Mouse (Mus musculus): Measurements from ENCODE around the gene Ifitm7. TPM values are rescaled to one million over a fixed set of nuclear protein-coding genes. Genes with fewer than 3 reads are reported as not detected.

Ifitm7 gene
- total and polyA plus RNA-seq, 2 experiments from 2014 or later: 0.60 to 0.91 TPM

GRCm38 (mm10) chr16:13944752-13945151 is 41.9 kb downstream of the Ifitm7 start:
- Histone ChIP-seq H3K9ac (replicated peaks; ENCODE audit: low read length, poor library complexity, severe bottlenecking) (no peak overlapping the region), H3K4me1 (ENCODE audit: insufficient read depth, low read length) (0 out of 2 replicates have a peak, but pooled peaks cover 5% of the 10 kb centered on the region), H3K9me3 (ENCODE audit: low read length) (no peaks in the 10 kb centered on the region), H3K27me3 (ENCODE audit: insufficient read depth, low read length) (no peaks in the 10 kb centered on the region), H3K4me3 (ENCODE audit: low read depth, low read length) (no peak overlapping the region), H3K36me3 (ENCODE audit: insufficient read depth, low read length) (peaks cover 6% of the 10 kb centered on the region; the same call in 1 of the 2 replicates), H3K27ac (ENCODE audit: low read depth, low read length) (no peak overlapping the region), H3K4me2 (ENCODE audit: low read depth, low read length, poor library complexity, severe bottlenecking) (no peak overlapping the region)
- no peak for TF ChIP-seq CTCF (IDR thresholded peaks at IDR 0.05)
- DNase-seq (ENCODE audit: low spot score) (no peak), ATAC-seq (ENCODE audit: low FRiP score) (no peak)
- WGBS: 90% methylated on average over 5 of the region's 5 CpGs

GRCm38 (mm10) chr16:13944178-13944577 is 42.5 kb downstream of the Ifitm7 start:
- no peak overlapping the region for H3K27ac ChIP-seq (ENCODE audit: low read depth, low read length)
- no peaks in the 10 kb centered on the region for H3K27me3 ChIP-seq (ENCODE audit: insufficient read depth, low read length)
- 77% methylated on average over 4 of the region's 4 CpGs for WGBS
- DNase-seq (ENCODE audit: low spot score): no peak
- peaks cover 6% of the 10 kb centered on the region; the same call in 1 of the 2 replicates for H3K36me3 ChIP-seq (ENCODE audit: insufficient read depth, low read length)
- H3K4me2 ChIP-seq (ENCODE audit: low read depth, low read length, poor library complexity, severe bottlenecking): no peak overlapping the region
- ATAC-seq (ENCODE audit: low FRiP score): no peak
- 0 out of 2 replicates have a peak, but pooled peaks cover 5% of the 10 kb centered on the region for H3K4me1 ChIP-seq (ENCODE audit: insufficient read depth, low read length)
- H3K4me3 ChIP-seq (ENCODE audit: low read depth, low read length): no peak overlapping the region
- H3K9me3 ChIP-seq (ENCODE audit: low read length): no peaks in the 10 kb centered on the region
- TF ChIP-seq CTCF (IDR thresholded peaks at IDR 0.05): no peak
- H3K9ac ChIP-seq (replicated peaks; ENCODE audit: low read length, poor library complexity, severe bottlenecking): no peak overlapping the region

GRCm38 (mm10) chr16:13940847-13941395 is 45.8 kb downstream of the Ifitm7 start:
- Histone ChIP-seq H3K4me1 (ENCODE audit: insufficient read depth, low read length) (0 out of 2 replicates have a peak, but pooled peaks cover 5% of the 10 kb centered on the region), H3K4me2 (ENCODE audit: low read depth, low read length, poor library complexity, severe bottlenecking) (peak overlapping the region; percentile 95), H3K4me3 (ENCODE audit: low read depth, low read length) (peak overlapping the region; percentile 79), H3K9me3 (ENCODE audit: low read length) (no peaks in the 10 kb centered on the region), H3K27me3 (ENCODE audit: insufficient read depth, low read length) (no peaks in the 10 kb centered on the region), H3K9ac (replicated peaks; ENCODE audit: low read length, poor library complexity, severe bottlenecking) (peak overlapping the region; percentile 74), H3K36me3 (ENCODE audit: insufficient read depth, low read length) (no peaks in the 10 kb centered on the region), H3K27ac (ENCODE audit: low read depth, low read length) (peak overlapping the region; percentile 77)
- DNase-seq (ENCODE audit: low spot score) (no peak), ATAC-seq (ENCODE audit: low FRiP score) (peak; percentile 87)
- TF ChIP-seq CTCF (IDR thresholded peaks at IDR 0.05): no peak
- WGBS: 3% methylated on average over 34 of the region's 34 CpGs

DNA sequence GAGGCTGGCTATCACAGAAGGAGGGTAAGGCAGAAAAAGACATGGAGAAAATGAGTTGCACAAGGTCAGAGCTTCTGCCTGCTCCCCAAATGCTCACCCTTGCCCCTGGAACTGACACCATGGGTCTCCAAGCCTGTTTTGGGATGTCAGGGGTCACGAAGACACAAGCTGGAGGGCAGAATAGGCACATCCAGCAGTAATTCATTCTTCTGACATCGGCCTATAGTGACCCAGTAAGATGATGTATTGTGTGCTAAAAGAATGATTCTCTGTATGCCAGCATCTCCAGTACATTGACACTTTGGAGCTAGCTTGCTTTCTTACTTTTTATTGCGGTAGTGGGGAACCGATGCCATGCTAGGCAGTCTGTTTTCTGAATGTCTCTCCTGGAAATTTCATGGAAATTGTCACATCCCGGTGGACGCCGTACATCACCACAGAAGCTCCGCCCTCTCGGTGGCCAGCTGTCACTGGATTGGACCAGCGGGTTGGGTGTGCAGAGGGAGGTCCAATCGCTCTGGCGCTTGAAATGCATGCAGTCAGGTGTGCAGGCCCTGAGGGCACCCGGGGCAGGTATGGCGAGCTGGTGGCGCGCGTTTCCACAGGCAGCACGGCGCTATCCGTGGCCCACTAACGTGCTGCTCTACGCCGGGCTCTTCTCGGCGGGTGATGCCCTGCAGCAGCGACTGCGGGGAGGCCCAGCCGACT is 46.4 kb downstream of the Ifitm7 start:
- peak overlapping the region; percentile 77 for H3K27ac ChIP-seq (ENCODE audit: low read depth, low read length)
- 4% methylated on average over 28 of the region's 28 CpGs for WGBS

More for the DNA sequence above, 46.4 kb downstream of the Ifitm7 start:
- DNase-seq (ENCODE audit: low spot score) (peak; percentile 89), ATAC-seq (ENCODE audit: low FRiP score) (peak; percentile 99)
- Histone ChIP-seq H3K4me1 (ENCODE audit: insufficient read depth, low read length) (0 out of 2 replicates have a peak, but pooled peaks cover 5% of the 10 kb centered on the region), H3K36me3 (ENCODE audit: insufficient read depth, low read length) (no peaks in the 10 kb centered on the region), H3K9ac (replicated peaks; ENCODE audit: low read length, poor library complexity, severe bottlenecking) (peak overlapping the region; percentile 74), H3K9me3 (ENCODE audit: low read length) (no peaks in the 10 kb centered on the region), H3K4me3 (ENCODE audit: low read depth, low read length) (peak overlapping the region; percentile 79), H3K27me3 (ENCODE audit: insufficient read depth, low read length) (no peaks in the 10 kb centered on the region), H3K4me2 (ENCODE audit: low read depth, low read length, poor library complexity, severe bottlenecking) (peak overlapping the region; percentile 95)
- TF ChIP-seq CTCF (IDR thresholded peaks at IDR 0.05): no peak

Other genes starting within 250 kb of the Ifitm7 start
- 77.5 and 85.5 TPM in 2 replicates for gene Rrn3, start 206.2 kb downstream of the Ifitm7 start, total RNA-seq (2014; rRNA removed)
- 74.6 and 80.8 TPM in 2 replicates for gene Rrn3, start 206.2 kb downstream of the Ifitm7 start, polyA plus RNA-seq (2015; fragmentation: Nextera tagmentation; extraction: Ambion mirVana)
- 148 and 162 TPM in 2 replicates for gene Ntan1, start 168.0 kb downstream of the Ifitm7 start, total RNA-seq (2014; rRNA removed)
- gene Ntan1, start 168.0 kb downstream of the Ifitm7 start, polyA plus RNA-seq (2015; fragmentation: Nextera tagmentation; extraction: Ambion mirVana): 224 and 237 TPM in 2 replicates
- gene Pdxdc1, start 83.8 kb downstream of the Ifitm7 start, total RNA-seq (2014; rRNA removed): 77.1 and 86.5 TPM in 2 replicates
- 59.6 and 65.8 TPM in 2 replicates for gene Pdxdc1, start 83.8 kb downstream of the Ifitm7 start, polyA plus RNA-seq (2015; fragmentation: Nextera tagmentation; extraction: Ambion mirVana)
- gene Mpv17l, start 83.7 kb downstream of the Ifitm7 start, total RNA-seq (2014; rRNA removed): 53.9 and 58.3 TPM in 2 replicates
- gene Mpv17l, start 83.7 kb downstream of the Ifitm7 start, polyA plus RNA-seq (2015; fragmentation: Nextera tagmentation; extraction: Ambion mirVana): 50.9 and 52.8 TPM in 2 replicates
- gene 2900011O08Rik, start 284 bp downstream of the Ifitm7 start, total RNA-seq (2014; rRNA removed): 169 TPM in 2 replicates
- 222 and 234 TPM in 2 replicates for gene 2900011O08Rik, start 284 bp downstream of the Ifitm7 start, polyA plus RNA-seq (2015; fragmentation: Nextera tagmentation; extraction: Ambion mirVana)
- gene Nde1, start 176.4 kb upstream of the Ifitm7 start, total RNA-seq (2014; rRNA removed): 10.5 and 14.6 TPM in 2 replicates
- gene Nde1, start 176.4 kb upstream of the Ifitm7 start, polyA plus RNA-seq (2015; fragmentation: Nextera tagmentation; extraction: Ambion mirVana): 10.7 and 12.0 TPM in 2 replicates
- 24.0 and 29.7 TPM in 2 replicates for gene Marf1, start 176.5 kb upstream of the Ifitm7 start, total RNA-seq (2014; rRNA removed)
- 8.7 and 9.4 TPM in 2 replicates for gene Marf1, start 176.5 kb upstream of the Ifitm7 start, polyA plus RNA-seq (2015; fragmentation: Nextera tagmentation; extraction: Ambion mirVana)

Data from midbrain, postnatal 0 days (tissue).